Mouse (Mus musculus): ENCODE results near the gene Ssr2. TPM values are rescaled to one million over a fixed set of nuclear protein-coding genes. Genes with fewer than 3 reads are reported as not detected.
"Not testable (repeated sequence)": the region's sequence is repeated elsewhere in the genome, so short reads cannot be mapped to it uniquely, and the experiment has no call there.

Ssr2 gene
- total RNA-seq, 2 experiments from 2014 or later: 93.9 to 108 TPM

DNA sequence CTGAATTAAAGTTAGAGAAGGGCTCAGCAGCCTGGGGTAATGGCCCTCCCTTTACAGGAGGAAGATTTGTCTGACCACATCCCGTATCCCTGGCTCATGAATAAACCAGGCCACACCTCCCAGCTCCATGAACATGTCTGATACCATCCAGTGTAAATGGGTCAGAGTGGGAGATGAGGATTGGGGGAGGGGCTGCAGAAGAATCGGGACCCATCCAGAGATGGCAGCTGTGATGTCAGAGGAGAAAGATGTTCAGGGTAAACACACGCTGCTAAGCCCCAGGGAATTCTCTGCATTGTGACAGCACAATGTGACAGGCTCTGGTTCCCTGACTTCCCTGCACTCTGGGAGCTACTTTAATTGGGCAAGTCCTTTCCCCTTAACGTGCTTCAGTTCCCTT, 12.2 kb upstream of the Ssr2 start:
- no peak for DNase-seq (ENCODE audit: extremely low spot score in 1 of 2, low spot score in 1 of 2)

DNA sequence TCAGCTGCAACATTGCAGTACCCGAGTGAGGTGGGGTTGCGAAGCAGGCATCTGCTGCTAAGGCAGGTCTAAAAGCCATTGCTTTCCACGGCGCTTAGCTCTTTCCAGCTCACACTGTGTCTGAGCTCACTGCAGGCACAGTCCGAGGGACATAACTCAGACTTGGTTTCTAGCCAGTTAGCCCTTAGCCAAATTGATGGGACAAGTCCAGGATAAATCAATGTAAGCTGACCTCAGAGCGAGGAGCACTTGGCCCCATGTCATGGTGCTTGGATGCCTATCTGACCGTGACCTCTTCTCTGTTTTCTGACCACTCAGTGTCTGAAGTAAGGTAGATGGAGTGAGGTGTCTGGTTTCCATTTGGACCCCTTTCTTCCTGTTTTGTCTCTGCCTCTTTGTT, 11.7 kb upstream of the Ssr2 start:
- no peak for DNase-seq (ENCODE audit: extremely low spot score in 1 of 2, low spot score in 1 of 2)

DNA sequence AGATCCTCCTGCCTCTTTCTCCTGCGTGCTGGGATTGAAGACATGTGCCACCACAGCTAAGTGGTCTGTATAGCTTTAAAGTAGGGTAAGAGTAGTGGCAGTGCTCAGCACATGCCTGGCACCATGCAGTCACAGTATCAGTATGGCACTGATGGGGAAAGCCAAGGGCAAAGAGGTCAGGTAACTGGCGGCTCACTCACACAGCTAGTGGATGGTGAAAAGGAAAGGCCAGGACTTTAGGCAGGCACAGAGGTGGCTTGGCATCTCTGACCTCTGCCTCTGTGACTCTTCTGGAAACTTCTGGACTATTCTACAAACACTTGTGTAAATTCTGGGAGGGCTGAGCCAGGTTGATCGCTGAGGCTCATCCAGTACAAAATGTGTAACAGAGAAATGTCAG, 9.6 kb upstream of the Ssr2 start:
- no peak for DNase-seq (ENCODE audit: extremely low spot score in 1 of 2, low spot score in 1 of 2)

DNA sequence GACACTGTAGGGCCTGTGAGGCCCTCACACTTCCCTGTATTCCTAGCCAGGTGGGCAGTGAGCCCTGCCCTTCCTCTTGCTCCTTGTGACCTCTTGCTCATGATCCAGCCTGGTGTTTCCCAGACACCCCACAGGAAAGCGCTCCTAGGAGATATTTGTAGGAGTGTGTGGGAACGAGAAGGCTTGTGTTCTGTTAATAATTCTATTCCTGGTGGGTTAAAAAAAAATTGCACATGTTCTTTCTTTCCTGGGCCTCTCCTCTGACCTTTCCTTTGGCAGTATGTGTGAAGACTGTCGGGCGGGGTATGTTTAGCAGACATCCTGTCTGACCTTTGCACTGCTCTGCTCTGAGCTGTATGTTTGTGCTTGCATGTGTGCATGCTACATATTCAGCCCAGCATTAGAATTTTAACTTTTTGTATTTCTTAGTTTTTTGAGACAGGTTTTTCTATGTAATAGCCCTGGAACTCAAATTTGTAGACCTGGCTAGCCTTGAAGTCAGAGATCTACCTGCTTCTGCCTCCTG, 9.1 kb upstream of the Ssr2 start:
- no peak for DNase-seq (ENCODE audit: extremely low spot score in 1 of 2, low spot score in 1 of 2)

DNA sequence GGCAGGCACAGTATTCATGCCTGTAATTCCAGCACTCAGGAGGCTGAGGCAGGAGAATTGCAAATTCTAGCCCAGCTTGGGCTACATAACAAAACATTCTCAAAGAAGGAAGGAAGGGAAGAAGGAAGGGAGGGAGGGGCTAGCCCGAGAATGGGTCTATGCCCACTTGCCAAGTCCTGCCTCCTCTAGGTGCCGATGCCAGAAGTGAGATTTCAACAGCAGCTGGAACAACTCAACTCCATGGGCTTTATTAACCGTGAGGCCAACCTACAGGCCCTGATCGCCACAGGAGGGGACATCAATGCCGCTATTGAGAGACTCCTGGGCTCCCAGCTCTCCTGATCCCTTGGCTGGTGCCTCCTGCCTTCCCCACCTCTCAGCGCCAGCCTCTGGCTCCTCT, 7.8 kb upstream of the Ssr2 start:
- no peak for DNase-seq (ENCODE audit: extremely low spot score in 1 of 2, low spot score in 1 of 2)

DNA sequence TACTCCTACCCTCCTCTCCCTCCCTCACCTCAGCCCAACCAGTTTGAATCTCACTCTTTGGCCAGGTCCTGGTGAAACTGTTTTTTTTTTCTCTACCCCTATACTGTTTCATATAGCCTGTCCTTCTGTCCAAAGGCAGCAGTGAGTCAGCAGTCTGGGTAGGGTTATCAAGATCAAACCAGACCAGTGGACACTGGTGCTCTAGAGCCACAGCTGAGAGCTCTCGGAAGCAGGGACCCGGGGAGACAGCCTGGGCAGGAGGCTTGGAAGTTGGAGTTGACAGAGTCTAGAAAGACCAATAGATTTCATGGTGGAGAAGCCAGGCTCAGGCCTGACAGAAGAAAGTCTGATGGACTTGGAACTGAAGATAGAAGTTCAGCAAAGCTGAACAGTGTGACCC, 7.1 kb upstream of the Ssr2 start:
- DNase-seq (ENCODE audit: extremely low spot score in 1 of 2, low spot score in 1 of 2): no peak

DNA sequence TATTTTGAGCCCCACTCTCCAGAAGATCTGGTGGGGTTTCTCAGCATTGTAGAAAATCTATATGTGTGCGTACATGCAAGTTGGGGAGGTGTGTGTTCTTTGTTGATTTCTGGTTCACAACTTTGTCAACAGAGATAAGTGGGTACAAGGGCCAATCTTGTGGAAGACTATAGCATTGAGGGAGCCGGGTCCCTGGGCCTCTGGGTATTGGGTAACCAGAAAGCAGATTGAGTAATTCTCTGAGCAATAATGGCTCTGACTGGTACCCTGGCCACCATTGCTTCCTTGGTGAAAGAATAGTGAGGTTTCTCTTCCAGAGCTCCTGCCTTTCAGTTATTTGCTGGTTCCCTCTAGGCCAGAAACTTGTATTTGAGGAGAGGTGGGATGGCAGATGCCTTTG, 6.6 kb upstream of the Ssr2 start:
- no peak for DNase-seq (ENCODE audit: extremely low spot score in 1 of 2, low spot score in 1 of 2)

DNA sequence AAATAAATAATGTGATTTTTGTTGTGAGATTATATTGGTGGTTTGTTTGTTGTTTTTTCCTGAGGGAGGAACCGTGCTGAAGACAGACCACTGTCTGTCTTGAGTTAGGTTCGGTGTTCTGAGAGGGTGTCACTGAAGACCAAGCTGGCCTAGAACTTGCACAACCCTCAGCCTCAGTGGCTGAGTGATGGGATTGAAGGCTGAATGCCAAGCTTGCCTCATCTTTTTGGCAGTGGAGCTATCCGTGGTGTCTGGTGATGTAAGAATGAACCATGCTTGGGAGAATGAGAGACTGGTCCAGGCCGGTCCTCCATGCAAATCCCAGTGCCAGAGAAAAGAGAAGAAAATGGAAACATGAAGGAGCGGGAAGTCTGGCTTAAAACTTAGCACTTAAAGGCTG, 6.0 kb upstream of the Ssr2 start:
- no peak for DNase-seq (ENCODE audit: extremely low spot score in 1 of 2, low spot score in 1 of 2)

DNA sequence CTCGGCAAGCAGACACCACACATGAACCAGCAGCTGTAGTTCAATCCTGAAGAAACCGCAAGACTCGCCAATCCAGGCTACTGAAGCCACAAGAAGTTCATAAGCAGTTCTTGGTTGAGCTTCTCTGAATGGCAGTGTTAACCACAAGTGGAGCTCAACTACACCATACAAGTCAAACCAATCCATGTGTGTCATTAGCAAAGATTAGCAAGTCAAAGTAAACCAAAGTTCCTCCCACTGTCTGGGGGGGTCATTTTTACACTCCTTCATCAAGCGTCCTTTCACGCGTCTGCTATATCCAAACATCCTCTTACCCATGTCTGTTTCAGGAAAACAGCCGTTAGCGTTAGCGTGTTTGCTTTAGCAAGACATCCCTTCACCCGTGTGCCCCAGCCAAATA, 5.3 kb upstream of the Ssr2 start:
- DNase-seq (ENCODE audit: extremely low spot score in 1 of 2, low spot score in 1 of 2): no peak

DNA sequence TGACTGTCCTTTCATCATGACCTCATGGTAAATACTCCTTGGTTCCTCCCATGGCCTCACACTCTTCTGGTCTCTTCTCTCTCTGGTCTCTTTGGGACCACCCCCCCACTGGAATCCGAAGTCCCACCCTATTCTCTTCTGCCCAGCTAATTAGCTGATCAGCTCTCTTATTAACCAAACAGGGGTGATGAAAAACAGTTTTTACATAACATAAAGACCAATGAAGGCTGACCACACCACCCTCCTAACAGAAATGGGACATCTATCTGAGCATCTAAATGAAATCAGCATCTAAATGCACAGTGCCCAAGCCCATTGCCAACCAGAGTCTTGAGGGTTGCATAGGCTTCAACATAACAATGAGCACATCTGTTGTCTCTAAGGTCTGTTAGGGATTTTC, 3.8 kb upstream of the Ssr2 start:
- DNase-seq (ENCODE audit: extremely low spot score in 1 of 2, low spot score in 1 of 2): no peak

DNA sequence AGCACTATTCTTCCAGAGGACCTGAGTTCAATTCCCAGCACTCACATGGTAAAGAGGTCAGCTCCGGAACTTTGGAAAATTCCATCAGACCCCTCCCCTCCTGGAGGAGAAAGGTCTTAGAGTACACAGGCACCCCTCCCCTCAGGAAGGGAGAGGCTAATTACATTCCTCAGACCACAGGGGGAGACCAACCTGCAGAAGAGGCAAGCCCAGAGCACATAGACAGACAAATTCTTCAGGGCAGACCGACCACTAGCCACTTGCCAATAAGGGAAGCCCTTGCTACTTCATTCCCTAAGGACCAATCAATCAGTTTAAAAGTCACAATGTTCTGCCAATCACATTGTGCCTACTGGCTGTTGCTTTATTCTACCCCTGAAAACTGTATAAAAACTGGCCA, 2.8 kb upstream of the Ssr2 start:
- DNase-seq (ENCODE audit: extremely low spot score in 1 of 2, low spot score in 1 of 2): no peak

DNA sequence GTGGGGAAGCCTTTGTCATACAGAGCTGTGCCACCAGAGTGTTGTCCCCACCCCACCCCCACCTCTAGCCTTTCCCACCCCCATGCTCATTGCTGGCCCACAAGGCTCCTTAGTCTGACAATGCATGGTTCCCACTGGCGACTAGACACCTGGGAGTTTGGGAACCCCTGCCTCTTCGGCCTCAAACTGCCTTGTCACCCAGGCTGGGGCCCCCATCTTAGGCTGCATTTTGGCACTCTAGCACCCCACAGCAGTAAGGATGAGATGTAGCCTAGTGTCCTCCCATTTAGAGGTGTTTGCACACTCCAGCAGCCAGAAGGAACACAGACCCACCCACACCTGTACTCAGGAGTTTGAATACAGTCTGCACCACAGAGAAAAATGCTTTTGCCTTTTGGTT, 1.9 kb upstream of the Ssr2 start:
- DNase-seq (ENCODE audit: extremely low spot score in 1 of 2, low spot score in 1 of 2): no peak

DNA sequence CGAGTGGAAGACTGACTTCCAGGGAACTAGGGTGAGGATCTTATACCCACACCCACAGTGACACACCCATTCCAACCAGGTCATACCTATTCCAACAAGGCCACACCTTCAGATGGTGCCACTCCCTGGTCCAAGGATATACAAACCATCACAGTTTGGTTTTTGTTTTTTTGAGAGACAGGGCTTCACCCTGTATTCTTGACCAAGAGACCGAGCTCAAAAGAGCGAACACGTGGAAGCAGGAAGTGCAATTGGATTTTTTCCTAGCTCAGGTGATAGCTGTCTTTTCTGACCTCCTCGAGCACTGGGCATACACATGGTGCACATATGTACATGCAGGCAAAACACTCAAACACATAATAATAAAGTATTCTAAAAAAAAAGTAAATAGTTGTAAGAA, 2.2 kb downstream of the Ssr2 start:
- not testable (repeated sequence) for DNase-seq (ENCODE audit: extremely low spot score in 1 of 2, low spot score in 1 of 2)

DNA sequence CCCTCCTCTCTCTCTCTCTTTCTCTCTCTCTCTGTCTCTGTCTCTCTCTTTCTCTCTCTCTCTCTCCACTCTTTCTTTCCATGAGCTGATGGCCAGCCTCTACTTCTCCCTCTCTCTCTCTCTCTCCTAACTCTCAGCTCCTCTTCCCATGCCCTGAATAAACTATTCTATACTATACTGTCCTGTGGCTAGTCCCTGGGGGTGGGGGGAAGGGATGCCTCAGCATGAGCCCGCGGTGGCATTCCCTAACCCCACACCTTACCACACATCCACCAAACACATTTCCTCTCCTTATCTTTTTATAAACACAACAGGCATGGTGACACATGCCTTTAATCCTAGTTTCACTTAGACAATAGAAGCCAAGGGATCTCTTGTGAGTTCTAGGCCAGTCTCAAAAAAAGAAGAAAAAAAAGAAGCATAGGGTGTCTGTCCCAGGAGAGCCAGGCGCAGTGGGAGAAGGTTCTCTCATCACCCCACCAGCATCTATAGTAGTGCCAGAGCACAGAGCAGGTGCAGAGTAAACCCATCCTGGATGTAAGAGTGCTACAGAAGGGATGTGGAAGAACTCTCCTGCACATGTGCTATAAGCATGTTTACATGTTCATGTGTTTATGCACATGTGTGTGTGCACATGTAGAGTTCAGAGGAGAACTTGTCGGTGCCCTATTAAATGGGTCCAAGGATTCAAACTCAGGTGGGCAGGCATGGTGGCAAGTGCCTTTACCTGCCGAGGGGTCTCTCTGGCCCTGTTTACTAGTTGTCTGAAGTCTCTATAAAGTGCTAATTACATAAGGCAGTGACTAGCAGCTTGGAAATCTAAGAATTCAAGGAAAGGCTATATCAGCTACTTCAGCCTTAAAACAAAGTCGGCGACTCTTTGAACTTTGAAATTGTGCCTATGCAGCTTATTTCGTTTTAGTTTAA, 3.1 kb downstream of the Ssr2 start:
- no peak for DNase-seq (ENCODE audit: extremely low spot score in 1 of 2, low spot score in 1 of 2)

DNA sequence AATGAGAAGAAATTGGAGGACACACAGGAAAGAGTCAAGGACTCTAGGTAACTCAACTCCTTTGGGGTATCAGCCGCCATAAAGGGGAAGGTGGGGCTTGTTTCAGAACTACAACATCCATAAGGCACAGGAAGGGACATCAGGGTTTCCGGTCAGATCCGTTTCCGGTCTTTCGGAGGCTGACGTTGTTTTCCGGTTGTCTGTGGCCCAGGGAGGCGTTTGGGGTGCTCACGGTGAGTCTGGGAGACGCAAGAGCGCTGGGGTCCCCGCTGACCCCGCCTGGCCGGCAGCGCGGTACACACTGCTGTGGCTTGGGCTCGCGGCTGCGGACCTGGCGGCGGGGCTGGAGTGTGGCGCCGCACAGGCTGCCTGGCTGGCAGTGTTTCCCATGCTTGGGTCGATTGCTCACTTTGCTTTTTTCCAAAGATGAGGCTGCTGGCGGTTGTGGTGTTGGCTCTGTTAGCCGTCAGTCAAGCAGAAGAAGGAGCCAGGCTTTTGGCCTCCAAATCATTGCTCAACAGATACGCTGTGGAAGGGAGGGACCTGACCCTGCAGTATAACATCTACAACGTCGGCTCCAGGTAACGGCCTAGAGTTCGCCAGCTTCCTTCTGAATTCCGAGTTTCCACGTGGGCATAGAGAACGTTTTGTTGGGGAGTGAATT, 3.9 kb downstream of the Ssr2 start:
- DNase-seq (ENCODE audit: extremely low spot score in 1 of 2, low spot score in 1 of 2): peak; percentile 65 to 67

DNA sequence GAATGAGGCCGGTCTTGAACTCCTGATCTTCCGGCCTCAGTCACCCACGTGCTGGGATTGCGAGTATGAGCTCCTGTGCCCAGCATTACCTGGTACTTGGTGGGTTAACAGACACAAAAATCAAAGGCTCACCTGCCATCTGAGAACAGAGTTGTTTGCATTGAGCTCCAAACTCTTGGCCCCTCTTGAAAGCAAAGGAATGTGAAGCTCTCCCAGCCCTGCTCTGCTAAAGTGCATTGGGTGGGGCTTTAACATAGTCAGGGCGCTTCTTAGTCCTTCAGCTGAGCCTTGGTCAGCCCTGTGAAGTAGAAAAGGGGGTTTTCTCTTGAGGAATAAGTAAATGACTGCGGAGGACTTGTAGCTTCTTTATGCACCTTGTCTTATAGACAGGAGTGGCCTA, 10.1 kb downstream of the Ssr2 start:
- DNase-seq (ENCODE audit: extremely low spot score in 1 of 2, low spot score in 1 of 2): no peak

DNA sequence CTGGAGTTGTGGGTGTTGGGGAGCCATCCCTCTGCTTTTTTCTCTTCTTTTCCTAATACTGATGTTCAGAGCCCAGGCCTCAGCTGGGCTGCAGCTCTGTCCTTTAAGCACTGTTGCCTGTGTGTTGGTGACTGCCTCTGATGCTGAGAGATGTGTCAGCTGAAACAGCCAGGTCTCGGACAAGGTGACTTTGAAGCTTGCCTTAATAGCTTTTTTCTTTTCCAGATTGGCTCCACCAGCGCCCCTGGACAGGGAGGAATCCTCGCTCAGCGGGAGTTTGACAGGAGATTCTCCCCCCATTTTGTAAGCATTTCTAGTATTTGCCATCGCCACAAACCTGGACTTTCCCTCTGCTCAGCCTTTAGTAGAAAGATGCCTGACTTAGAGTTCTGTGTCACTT, 11.0 kb downstream of the Ssr2 start:
- no peak for DNase-seq (ENCODE audit: extremely low spot score in 1 of 2, low spot score in 1 of 2)

DNA sequence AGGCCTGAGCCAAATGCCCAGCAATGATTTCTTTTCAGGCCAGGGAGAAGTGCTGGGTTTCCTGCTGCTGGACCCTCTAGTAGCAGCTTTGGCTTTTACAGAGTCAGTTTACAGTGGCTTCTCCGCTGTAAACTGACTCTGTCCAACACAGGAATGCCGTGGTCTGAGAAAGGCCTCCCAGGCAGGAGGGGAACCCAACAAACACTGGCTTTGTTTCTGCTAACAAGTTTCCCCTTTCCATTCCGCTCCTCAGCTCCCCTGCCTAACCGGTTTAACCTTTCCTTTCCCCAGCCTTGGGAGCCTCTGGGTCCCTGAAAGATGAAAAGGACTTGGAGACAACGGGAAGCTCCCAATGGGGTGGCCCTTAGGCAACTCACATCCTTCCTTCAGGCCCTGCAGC, 14.6 kb downstream of the Ssr2 start:
- DNase-seq (ENCODE audit: extremely low spot score in 1 of 2, low spot score in 1 of 2): no peak

DNA sequence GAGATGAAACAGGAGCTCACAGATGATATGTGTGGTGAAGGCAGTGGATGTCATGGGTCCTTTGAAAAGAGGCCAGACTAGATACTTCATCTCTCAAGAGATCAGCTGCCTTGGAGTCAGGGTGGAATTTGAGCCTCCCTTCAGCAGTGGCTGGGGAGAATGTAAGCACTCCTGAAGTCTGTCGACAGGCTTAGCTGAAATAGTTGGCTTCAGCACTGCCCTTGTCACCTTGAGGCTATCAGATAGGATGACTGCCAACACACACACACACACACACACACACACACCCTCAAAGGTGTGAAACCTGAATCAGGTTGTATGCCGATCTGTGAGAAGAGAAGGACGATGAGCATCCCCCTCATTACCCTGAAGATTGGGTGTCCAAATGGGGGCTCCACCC, 15.4 kb downstream of the Ssr2 start:
- DNase-seq (ENCODE audit: extremely low spot score in 1 of 2, low spot score in 1 of 2): no peak

DNA sequence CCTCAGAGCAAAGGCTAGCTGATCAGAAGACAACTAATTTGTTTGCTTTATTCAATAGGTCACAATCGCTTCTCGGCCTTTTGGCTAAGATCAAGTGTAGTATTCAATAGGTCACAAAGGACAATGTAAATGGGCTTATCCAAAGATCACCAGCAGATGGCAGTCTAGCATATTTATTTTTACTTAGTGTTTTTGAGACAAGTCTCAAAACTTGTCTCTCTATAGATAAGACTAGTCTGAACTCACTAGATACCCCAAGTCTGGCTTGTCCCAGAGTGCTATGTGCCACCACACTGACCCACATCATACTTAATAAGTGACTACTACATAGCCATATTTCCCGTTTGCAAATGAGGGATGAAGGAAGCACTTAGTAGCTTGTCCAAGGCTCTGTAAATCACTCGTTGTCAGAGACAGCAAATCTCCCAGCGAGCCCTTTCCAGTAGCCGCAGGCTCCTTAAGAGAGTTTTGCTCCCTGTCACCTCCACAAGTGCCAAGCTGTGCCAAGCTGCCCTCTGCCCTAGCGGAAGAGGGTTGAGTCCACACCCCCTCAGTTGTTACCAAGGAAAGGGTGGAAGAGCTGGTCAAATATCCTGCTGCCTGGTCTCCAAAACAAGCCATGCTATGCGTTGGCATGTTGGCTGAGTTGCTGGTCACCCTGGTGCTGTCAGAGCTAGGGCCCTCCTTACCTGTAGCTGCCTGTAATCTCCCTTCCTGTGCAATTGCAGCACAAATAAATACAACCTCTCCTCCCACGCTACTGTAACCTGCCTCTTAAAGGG, 16.5 kb downstream of the Ssr2 start:
- peak in 1 of 2 experiments; percentile 45 for DNase-seq (ENCODE audit: extremely low spot score in 1 of 2, low spot score in 1 of 2)

DNA sequence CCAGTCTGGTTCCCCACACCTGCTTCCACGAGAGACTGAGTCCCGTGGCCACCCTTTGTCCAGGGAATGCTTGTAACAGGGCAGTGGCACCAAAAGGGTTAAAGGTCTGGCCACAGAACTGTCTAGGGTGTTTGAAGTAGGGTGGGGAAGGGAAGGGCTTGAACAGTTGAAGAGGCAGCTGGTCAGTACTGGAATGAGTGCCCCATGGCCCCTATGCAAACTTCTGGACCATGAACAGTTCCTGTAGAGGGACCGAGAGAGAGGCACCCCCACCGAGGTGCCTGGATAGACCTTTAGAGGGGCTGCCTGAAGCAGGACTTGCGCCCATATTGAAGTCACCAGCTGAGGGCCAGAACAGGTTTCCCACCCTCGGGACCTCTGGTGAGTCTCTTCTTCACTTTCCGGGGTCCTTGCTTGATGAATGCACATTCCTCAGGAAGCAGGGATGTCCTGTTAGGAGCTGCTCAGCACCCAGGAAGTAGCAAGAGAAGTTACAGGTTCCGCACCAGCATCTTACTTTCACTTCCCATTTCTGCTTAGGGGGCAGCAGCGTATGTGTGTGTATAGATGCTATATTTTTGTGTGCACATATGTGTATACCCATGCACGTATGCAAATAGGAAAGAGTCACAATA, 17.4 kb downstream of the Ssr2 start:
- DNase-seq (ENCODE audit: extremely low spot score in 1 of 2, low spot score in 1 of 2): no peak

Measured in layer of hippocampus, postnatal 25 days (tissue).